Mouse (Mus musculus) thymus, postnatal 0 days (tissue): ENCODE measurements around the gene Cd19. TPM values are rescaled to one million over a fixed set of nuclear protein-coding genes. Genes with fewer than 3 reads are reported as not detected.

ENCODE experiments used
- DNase-seq: peaks from one replicate; pipeline ENCODE4 v3.0.0-alpha.2; 2015; ENCODE audit warnings: low spot score
- microRNA-seq: library from miRNA; unstranded; fragments of <30 nt; microRNA quantifications from one replicate; pipeline ENCODE4, GENCODE M21; 2016; ENCODE audit warnings: borderline number of aligned reads
- polyA plus RNA-seq: library from polyadenylated mRNA; unstranded; fragments of >200 nt; fragmentation: Nextera tagmentation; extraction: Ambion mirVana; gene quantifications from 2 replicates; pipeline ENCODE4 v1.2.1, GENCODE M21; 2015

Gene Cd19
- polyA plus RNA-seq, 1 experiment from 2014 or later: 0.22 TPM

- no peak for DNase-seq
Observed at GRCm38 (mm10) chr7:126388185-126388584, 26.5 kb downstream of the Cd19 start.

GRCm38 (mm10) chr7:126383565-126383964, 31.1 kb downstream of the Cd19 start:
- no peak for DNase-seq

GRCm38 (mm10) chr7:126377278-126378158, 37.2 kb downstream of the Cd19 start, which contains the start of gene Spns1:
TSS of gene Spns1 (minus strand) at chr7:126377450.
- peak; percentile 98 for DNase-seq

- DNase-seq: no peak
Observed at GRCm38 (mm10) chr7:126376903-126377277, 37.8 kb downstream of the Cd19 start.

GRCm38 (mm10) chr7:126375012-126375411, 39.7 kb downstream of the Cd19 start:
- peak; percentile 36 for DNase-seq

GRCm38 (mm10) chr7:126374526-126374925, 40.2 kb downstream of the Cd19 start:
- DNase-seq: peak; percentile 20

- no peak for DNase-seq
Observed at GRCm38 (mm10) chr7:126373007-126373406, 41.7 kb downstream of the Cd19 start.

GRCm38 (mm10) chr7:126369393-126369792, 45.3 kb downstream of the Cd19 start, which contains the start of gene Lat:
TSS of gene Lat (minus strand) at chr7:126369570.
- DNase-seq: peak; percentile 94

GRCm38 (mm10) chr7:126368367-126368766, 46.3 kb downstream of the Cd19 start:
- DNase-seq: peak; percentile 47

GRCm38 (mm10) chr7:126367636-126368035, 47.1 kb downstream of the Cd19 start:
- no peak for DNase-seq

GRCm38 (mm10) chr7:126363038-126363437, 51.7 kb downstream of the Cd19 start:
- DNase-seq: no peak

GRCm38 (mm10) chr7:126359049-126359448, 55.6 kb downstream of the Cd19 start:
- no peak for DNase-seq

Small RNA genes within 50 kb of the gene (microRNA-seq; reads per million reads assigned to microRNA genes)
- gene Mir7058: 5.8 reads per million, percentile 9 among the genes with 10 or more reads in this experiment

Other genes starting within 250 kb of the Cd19 start
- gene Xpo6, start 214.4 kb downstream of the Cd19 start, polyA plus RNA-seq: 46.8 and 56.5 TPM in 2 replicates
- gene Sbk1, start 142.3 kb downstream of the Cd19 start, polyA plus RNA-seq: 17.9 and 19.1 TPM in 2 replicates
- 890 and 915 TPM in 2 replicates for gene Lat, start 45.3 kb downstream of the Cd19 start, polyA plus RNA-seq
- gene Spns1, start 37.4 kb downstream of the Cd19 start, polyA plus RNA-seq: 39.4 and 43.3 TPM in 2 replicates
- gene Nfatc2ip, start 18.2 kb downstream of the Cd19 start, polyA plus RNA-seq: 5.1 and 6.7 TPM in 2 replicates
- gene Rabep2, start 13.9 kb upstream of the Cd19 start, polyA plus RNA-seq: 22.2 and 22.7 TPM in 2 replicates
- gene Atp2a1, start 48.2 kb upstream of the Cd19 start, polyA plus RNA-seq: 3.1 and 4.2 TPM in 2 replicates
- gene Sh2b1, start 60.5 kb upstream of the Cd19 start, polyA plus RNA-seq: 37.8 and 38.6 TPM in 2 replicates
- 95.4 and 104 TPM in 2 replicates for gene Tufm, start 72.5 kb upstream of the Cd19 start, polyA plus RNA-seq
- gene Atxn2l, start 88.5 kb upstream of the Cd19 start, polyA plus RNA-seq: 37.9 and 38.5 TPM in 2 replicates
- gene Eif3c, start 151.5 kb upstream of the Cd19 start, polyA plus RNA-seq: 246 and 259 TPM in 2 replicates
- 1.2 TPM in 2 replicates for gene Apobr, start 170.1 kb upstream of the Cd19 start, polyA plus RNA-seq
- 28.2 and 30.2 TPM in 2 replicates for gene Cln3, start 170.9 kb upstream of the Cd19 start, polyA plus RNA-seq
- gene Il27, start 180.1 kb upstream of the Cd19 start, polyA plus RNA-seq: 0.54 and 0.85 TPM in 2 replicates
- 15.1 and 16.4 TPM in 2 replicates for gene Nupr1, start 216.0 kb upstream of the Cd19 start, polyA plus RNA-seq
- 62.2 and 72.9 TPM in 2 replicates for gene Sgf29, start 234.4 kb upstream of the Cd19 start, polyA plus RNA-seq